Mouse (Mus musculus) CH12.LX (cell line): ENCODE data around the gene Zscan29. TPM values are rescaled to one million over a fixed set of nuclear protein-coding genes. Genes with fewer than 3 reads are reported as not detected.
A peak's percentile ranks its signal among the peaks of the same experiment; 100 is the strongest.

Source experiments
- DNase-seq: peaks from one replicate; pipeline ENCODE4 v3.0.0-alpha.2; 2013; ENCODE audit errors: extremely low read depth
- H3K27ac ChIP-seq: 2 replicates; pipeline ENCODE4 v1.5.1; 2012; ENCODE audit warnings: low read depth, mild to moderate bottlenecking, control low read depth, moderate library complexity; ENCODE audit not compliant: insufficient read depth
- H3K27me3 ChIP-seq: replicated peaks from 2 replicates; pipeline ENCODE3; 2012; ENCODE audit warnings: inconsistent platforms
- H3K36me3 ChIP-seq, 2 experiments: replicated peaks in 1 of 2; 2 replicates each; pipeline versions ENCODE3 to v1.6.1; 2012; ENCODE audit warnings: inconsistent platforms in 1 of 2, low read length in 1 of 2, mild to moderate bottlenecking in 1 of 2, mixed read lengths in 1 of 2, moderate library complexity in 1 of 2; ENCODE audit not compliant: control insufficient read depth in 1 of 2, insufficient read depth in 1 of 2
- H3K4me1 ChIP-seq, 2 experiments: 2 replicates each; pipeline ENCODE4 v1.6.1; 2012; ENCODE audit warnings: inconsistent platforms in 1 of 2, moderate library complexity in 1 of 2; ENCODE audit not compliant: insufficient read depth in 2 of 2, control insufficient read depth in 1 of 2
- H3K4me2 ChIP-seq: 2 replicates; pipeline ENCODE4 v1.6.1; 2012; ENCODE audit warnings: low read depth, mild to moderate bottlenecking, control low read depth; ENCODE audit not compliant: poor library complexity, insufficient read depth, severe bottlenecking
- H3K4me3 ChIP-seq, 3 experiments: fragments of 150-350 bp in 1 of 3; sonication (generic) in 1 of 3; replicated peaks in 1 of 3; 2 replicates each; pipeline versions ENCODE3 to v1.5.1; 2011 to 2012; ENCODE audit warnings: low read depth in 2 of 3, low read length in 2 of 3, mild to moderate bottlenecking in 2 of 3, moderate library complexity in 2 of 3, control low read depth in 1 of 3, improper control_type of control experiment in 1 of 3, inconsistent platforms in 1 of 3, mixed read lengths in 1 of 3; ENCODE audit not compliant: poor library complexity in 1 of 3
- H3K79me2 ChIP-seq: replicated peaks from 2 replicates; pipeline ENCODE4 v1.6.1; 2012; ENCODE audit warnings: mild to moderate bottlenecking, moderate library complexity; ENCODE audit not compliant: control insufficient read depth, poor library complexity, insufficient read depth, severe bottlenecking; ENCODE audit errors: extremely low read depth
- H3K9ac ChIP-seq: 2 replicates; pipeline ENCODE4 v1.6.1; 2012; ENCODE audit warnings: low read depth, mild to moderate bottlenecking, control low read depth, moderate library complexity; ENCODE audit not compliant: insufficient read depth
- H3K9me3 ChIP-seq: replicated peaks from 2 replicates; pipeline ENCODE3; 2012; ENCODE audit warnings: low read length, inconsistent platforms, mixed read lengths
- BHLHE40 ChIP-seq: IDR thresholded peaks from 2 replicates; pipeline ENCODE4 v1.6.1; 2011; ENCODE audit warnings: mild to moderate bottlenecking, low read depth, low read length, improper control_type of control experiment
- CHD1 ChIP-seq: IDR thresholded peaks from 2 replicates; pipeline ENCODE4 v1.6.1; 2012; ENCODE audit warnings: low read depth, low read length, improper control_type of control experiment, inconsistent platforms
- CHD2 ChIP-seq: IDR thresholded peaks from 2 replicates; pipeline ENCODE4 v1.6.1; 2011; ENCODE audit warnings: low read length, improper control_type of control experiment
- CTCF ChIP-seq, 2 experiments: IDR thresholded peaks in 1 of 2; conservative IDR thresholded peaks in 1 of 2; 2 replicates each; pipeline ENCODE4 v1.5.1; 2011 to 2012; ENCODE audit warnings: low read depth in 2 of 2, low read length in 2 of 2, improper control_type of control experiment in 1 of 2, inconsistent platforms in 1 of 2, mild to moderate bottlenecking in 1 of 2, moderate library complexity in 1 of 2
- EP300 ChIP-seq: IDR thresholded peaks from 2 replicates; pipeline ENCODE4 v1.6.1; 2011; ENCODE audit warnings: low read length, improper control_type of control experiment
- ETS1 ChIP-seq: conservative IDR thresholded peaks from 2 replicates; pipeline ENCODE4 v1.6.1; 2012; ENCODE audit warnings: low read depth, mild to moderate bottlenecking, inconsistent platforms, low read length, improper control_type of control experiment, moderate library complexity
- JUND ChIP-seq: conservative IDR thresholded peaks from 2 replicates; pipeline ENCODE4 v1.6.1; 2011; ENCODE audit warnings: low read depth, low read length, improper control_type of control experiment
- KAT2A ChIP-seq: IDR thresholded peaks from 2 replicates; pipeline ENCODE4 v1.6.1; 2012; ENCODE audit warnings: low read length, improper control_type of control experiment, inconsistent platforms; ENCODE audit not compliant: insufficient replicate concordance
- MEF2A ChIP-seq: IDR thresholded peaks from 2 replicates; pipeline ENCODE4 v1.6.1; 2014; ENCODE audit warnings: low read depth, mild to moderate bottlenecking, inconsistent platforms, low read length, improper control_type of control experiment, borderline replicate concordance
- NELFE ChIP-seq: IDR thresholded peaks from 2 replicates; pipeline ENCODE4 v1.6.1; 2011; ENCODE audit warnings: low read depth, low read length, improper control_type of control experiment
- NRF1 ChIP-seq: IDR thresholded peaks from 2 replicates; pipeline ENCODE4 v1.6.1; 2014; ENCODE audit warnings: low read depth, mild to moderate bottlenecking, inconsistent platforms, low read length, improper control_type of control experiment, moderate library complexity
- PAX5 ChIP-seq: IDR thresholded peaks from 2 replicates; pipeline ENCODE4 v1.6.1; 2012; ENCODE audit warnings: low read length, inconsistent platforms, mixed read lengths
- POLR2A ChIP-seq: IDR thresholded peaks from 2 replicates; pipeline ENCODE4 v1.6.1; 2011; ENCODE audit warnings: low read depth, mild to moderate bottlenecking, improper control_type of control experiment, low read length
- RAD21 ChIP-seq: IDR thresholded peaks from 2 replicates; pipeline ENCODE4 v1.6.1; 2011; ENCODE audit warnings: low read depth, mild to moderate bottlenecking, low read length, improper control_type of control experiment, moderate library complexity
- SIN3A ChIP-seq: IDR thresholded peaks from 2 replicates; pipeline ENCODE4 v1.6.1; 2012; ENCODE audit warnings: low read length, improper control_type of control experiment, inconsistent platforms
- UBTF ChIP-seq: IDR thresholded peaks from 2 replicates; pipeline ENCODE4 v1.6.1; 2012; ENCODE audit warnings: low read depth, mild to moderate bottlenecking, inconsistent platforms, low read length, improper control_type of control experiment, moderate library complexity
- USF1 ChIP-seq: IDR thresholded peaks from 2 replicates; pipeline ENCODE4 v1.6.1; 2014; ENCODE audit warnings: low read depth, mild to moderate bottlenecking, inconsistent platforms, low read length, improper control_type of control experiment
- ZC3H11A ChIP-seq: IDR thresholded peaks from 2 replicates; pipeline ENCODE4 v1.6.1; 2012; ENCODE audit warnings: low read depth, mild to moderate bottlenecking, inconsistent platforms, low read length, improper control_type of control experiment
- dilution Hi-C: fragments of 300-500 bp; cut with MboI; formaldehyde crosslinking; loops from 2 replicates; pipeline ENCODE4 v1.14.3; 2020; ENCODE audit warnings: low sequenced_read_pairs; ENCODE audit not compliant: extremely low pct_unique_long_range_greater_than_20kb, extremely low pct_ligation_motif_present
- in situ Hi-C: fragments of 300-500 bp; cut with MboI; formaldehyde crosslinking; loops from 3 replicates; pipeline ENCODE4 v1.14.3; 2019; ENCODE audit warnings: low sequenced_read_pairs, low pct_ligation_motif_present, low pct_unique_long_range_greater_than_20kb, mixed read lengths
- polyA plus RNA-seq: library from polyadenylated mRNA; unstranded; fragments of >175 nt; gene quantifications from 2 replicates; pipeline ENCODE4 v1.2.1, GENCODE M21; 2012; ENCODE audit warnings: low read depth; ENCODE audit not compliant: insufficient read length
- total RNA-seq, 2 experiments: library from RNA; depleted of rRNA; stranded (reverse); fragments of 300-350 nt in 1 of 2; fragments of >200 nt in 1 of 2; gene quantifications; 2 replicates each; pipeline ENCODE4 v1.2.3; 2012 to 2014

The Zscan29 gene
- total and polyA plus RNA-seq, 3 experiments: 4.9 to 7.3 (median 6.8) TPM

- dilution Hi-C loops: no loop called here
- Histone ChIP-seq H3K79me2 (peaks cover 24% of the 10 kb centered on the region), H3K36me3 (peaks cover 23 to 47% of the 10 kb centered on the region in 2 experiments)
- DNase-seq: peak; percentile 32
- TF ChIP-seq EP300 (peak; percentile 43; the same call in 1 of the 2 replicates), RAD21 (no peak), NRF1 (0 out of 2 replicates have a peak, but pooled peaks have one; percentile 21), SIN3A (peak; percentile 19), BHLHE40 (no peak), CHD1 (0 out of 2 replicates have a peak, but pooled peaks have one; percentile 43), CHD2 (0 out of 2 replicates have a peak, but pooled peaks have one; percentile 13)
- TF ChIP-seq, all 38 proteins: peak for 5
- in situ Hi-C loops: no loop called here
- peak overlapping the region; percentile 55 to 87 (median 70) for H3K4me3 ChIP-seq
- H3K4me1 ChIP-seq: peaks cover 4 to 32% of the 10 kb centered on the region in 2 experiments; a peak in 3 of 4 replicates
- no peaks in the 10 kb centered on the region for H3K27me3 ChIP-seq
- H3K27ac ChIP-seq: no peak overlapping the region
- no peaks in the 10 kb centered on the region for H3K9me3 ChIP-seq
- peak overlapping the region; percentile 87 for H3K9ac ChIP-seq
- H3K4me2 ChIP-seq: peak overlapping the region; percentile 94
These were observed 1.0 kb downstream of the Zscan29 start for GRCm38 (mm10) chr2:121169902-121170301.

- Histone ChIP-seq H3K4me3 (peak overlapping the region; percentile 23 to 70 (median 55)), H3K27ac (no peak overlapping the region), H3K4me2 (peak overlapping the region; percentile 94), H3K9ac (peak overlapping the region; percentile 87; the same call in 1 of the 2 replicates), H3K9me3 (no peaks in the 10 kb centered on the region), H3K36me3 (peaks cover 19 to 47% of the 10 kb centered on the region in 2 experiments), H3K79me2 (peaks cover 24% of the 10 kb centered on the region), H3K27me3 (no peaks in the 10 kb centered on the region), H3K4me1 (peaks cover 4 to 32% of the 10 kb centered on the region in 2 experiments; a peak in 3 of 4 replicates)
- no peak for DNase-seq
- dilution Hi-C loops (no loop called here), in situ Hi-C loops (no loop called here)
- TF ChIP-seq NELFE (no peak), BHLHE40 (no peak), POLR2A (no peak), MEF2A (no peak), ETS1 (no peak), UBTF (no peak), KAT2A (no peak), ZC3H11A (no peak), USF1 (no peak), CTCF (conservative IDR thresholded peaks at IDR 0.05 in 1 of 2, IDR thresholded peaks at IDR 0.05 in 1 of 2; ENCODE audit: low read depth in 2 of 2, low read length in 2 of 2) (no peak), JUND (no peak), PAX5 (no peak)
These were observed 1.8 kb downstream of the Zscan29 start for GRCm38 (mm10) chr2:121169173-121169572.
